Mouse (Mus musculus): ENCODE measurements around the gene Sh2b1.

Sh2b1 gene

GRCm38 (mm10) chr7:126473470-126474086, 1.6 kb downstream of the Sh2b1 start:
- DNase-seq: no peak

- DNase-seq: no peak
These were observed 2.5 kb downstream of the Sh2b1 start for GRCm38 (mm10) chr7:126472713-126473112.

- DNase-seq: no peak
These were observed 2.9 kb downstream of the Sh2b1 start for GRCm38 (mm10) chr7:126472306-126472705.

GRCm38 (mm10) chr7:126471853-126472252, 3.4 kb downstream of the Sh2b1 start:
- DNase-seq: no peak

GRCm38 (mm10) chr7:126471361-126471760, 3.9 kb downstream of the Sh2b1 start:
- no peak for DNase-seq

GRCm38 (mm10) chr7:126470077-126470476, 5.1 kb downstream of the Sh2b1 start:
- DNase-seq: no peak

GRCm38 (mm10) chr7:126467834-126468627, 7.2 kb downstream of the Sh2b1 start:
- no peak for DNase-seq

- peak; percentile 48 for DNase-seq
These were observed 8.0 kb downstream of the Sh2b1 start for GRCm38 (mm10) chr7:126467271-126467670.

GRCm38 (mm10) chr7:126466707-126467106, 8.5 kb downstream of the Sh2b1 start:
- DNase-seq: no peak

GRCm38 (mm10) chr7:126466116-126466515, 9.1 kb downstream of the Sh2b1 start:
- DNase-seq: no peak

- DNase-seq: no peak
These were observed 9.8 kb downstream of the Sh2b1 start for GRCm38 (mm10) chr7:126465246-126466030.

- DNase-seq: no peak
These were observed 10.4 kb downstream of the Sh2b1 start for GRCm38 (mm10) chr7:126464836-126465235.

GRCm38 (mm10) chr7:126464121-126464520, 11.1 kb downstream of the Sh2b1 start:
- no peak for DNase-seq

GRCm38 (mm10) chr7:126463547-126463946, 11.7 kb downstream of the Sh2b1 start:
- DNase-seq: no peak

GRCm38 (mm10) chr7:126463004-126463403, 12.2 kb downstream of the Sh2b1 start, which contains the start of gene Atp2a1:
Atp2a1 (minus strand) TSS chr7:126463108.
- no peak for DNase-seq

GRCm38 (mm10) chr7:126461626-126462025, 13.6 kb downstream of the Sh2b1 start:
- no peak for DNase-seq

GRCm38 (mm10) chr7:126460623-126461399, 14.4 kb downstream of the Sh2b1 start:
- no peak for DNase-seq

GRCm38 (mm10) chr7:126458844-126459618, 16.2 kb downstream of the Sh2b1 start:
- no peak for DNase-seq

- no peak for DNase-seq
These were observed 17.0 kb downstream of the Sh2b1 start for GRCm38 (mm10) chr7:126458225-126458624.

- no peak for DNase-seq
These were observed 18.6 kb downstream of the Sh2b1 start for GRCm38 (mm10) chr7:126456382-126457266.

GRCm38 (mm10) chr7:126455242-126455641, 20.0 kb downstream of the Sh2b1 start:
- no peak for DNase-seq
